Comparison of ENCODE assay signal across 17 mouse cellular contexts in genomic region chr8:106637446-106637845, GRCm38 (mm10). TPM values are rescaled to one million over a fixed set of nuclear protein-coding genes. Genes with fewer than 3 reads are reported as not detected.
A peak's percentile ranks its signal among the peaks of the same experiment; 100 is the strongest.
DNase-seq lines count a peak whose midpoint lies in the region; ATAC-seq and TF ChIP-seq lines count a peak whose summit lies in the region.
"Had no signal": no experiment of that assay in that cellular context is flagged by ENCODE, and none has a peak within 500 bp of the region (broad histone marks: within the 10 kb centered on the region; RNA-seq: fewer than 3 reads in every experiment).

No protein-coding gene starts in this region.

- no peak for TF ChIP-seq CTCF in layer of hippocampus, adult 2 months (conservative IDR thresholded peaks at IDR 0.05)

- H3K4me2 ChIP-seq in embryonic facial prominence, embryonic 13.5 days, result no peak overlapping the region
- no peak overlapping the region for H3K4me2 ChIP-seq in kidney, embryonic 15.5 days
- H3K4me2 ChIP-seq in limb, embryonic 12.5 days, result no peak overlapping the region
- H3K4me2 ChIP-seq: heart, embryonic 13.5 days; limb, embryonic 15.5 days; neural tube, embryonic 12.5 days had no signal

- no peaks in the 10 kb centered on the region for H3K36me3 ChIP-seq in embryonic facial prominence, embryonic 13.5 days
- H3K36me3 ChIP-seq in embryonic facial prominence, embryonic 10.5 days (replicated peaks), result no peaks in the 10 kb centered on the region
- H3K36me3 ChIP-seq in kidney, embryonic 15.5 days, result no peaks in the 10 kb centered on the region
- no peaks in the 10 kb centered on the region for H3K36me3 ChIP-seq in limb, embryonic 12.5 days
- H3K36me3 ChIP-seq: heart, embryonic 13.5 days; limb, embryonic 15.5 days; neural tube, embryonic 12.5 days had no signal

- H3K27ac ChIP-seq in embryonic facial prominence, embryonic 13.5 days, result 0 out of 2 replicates have a peak overlapping the region, but pooled peaks have one; percentile 44
- no peak overlapping the region for H3K27ac ChIP-seq in embryonic facial prominence, embryonic 10.5 days (replicated peaks)
- peak overlapping the region; percentile 54 for H3K27ac ChIP-seq in kidney, embryonic 15.5 days
- peak overlapping the region; percentile 68 for H3K27ac ChIP-seq in limb, embryonic 12.5 days
- no peak overlapping the region for H3K27ac ChIP-seq in layer of hippocampus, adult 2 months
- H3K27ac ChIP-seq: heart, embryonic 13.5 days; limb, embryonic 15.5 days; neural tube, embryonic 12.5 days had no signal

- WGBS in embryonic facial prominence, embryonic 13.5 days, result 84% methylated on average over 4 of the region's 4 CpGs
- WGBS in embryonic facial prominence, embryonic 10.5 days, result 82% methylated on average over 4 of the region's 4 CpGs
- WGBS in kidney, embryonic 15.5 days, result 71% methylated on average over 4 of the region's 4 CpGs
- WGBS in limb, embryonic 12.5 days, result 89% methylated on average over 4 of the region's 4 CpGs

- ATAC-seq in embryonic facial prominence, embryonic 13.5 days (ENCODE audit: insufficient number of reproducible peaks, insufficient read depth, low FRiP score, low TSS enrichment, low read depth), result no peak
- ATAC-seq in kidney, embryonic 15.5 days (replicated peaks; ENCODE audit: low FRiP score), result no peak
- ATAC-seq in limb, embryonic 12.5 days (ENCODE audit: insufficient number of reproducible peaks, insufficient read depth, low FRiP score, low TSS enrichment, low read depth), result no peak
- ATAC-seq in inflammation-experienced regulatory T-cells, adult 6 months, result no peak

- DNase-seq in embryonic facial prominence, embryonic 10.5 days (ENCODE audit: low spot score), result no peak
- DNase-seq in kidney, postnatal 14 days, result no peak
- peak; percentile 59 for DNase-seq in ES-CJ7 (ENCODE audit: low read depth, low spot score)
- DNase-seq in layer of hippocampus, adult 2 months (ENCODE audit: low spot score in 2 of 2), result no peak
- DNase-seq: adrenal gland, postnatal 14 days; cerebellum, postnatal 14 days; gastrocnemius, postnatal 36 days; kidney, postnatal 36 days; lung, adult 18-20 months; midbrain, embryonic 14.5 days had no signal

- H3K9ac ChIP-seq in embryonic facial prominence, embryonic 13.5 days, result no peak overlapping the region
- H3K9ac ChIP-seq in kidney, embryonic 15.5 days, result no peak overlapping the region
- no peak overlapping the region for H3K9ac ChIP-seq in limb, embryonic 12.5 days (replicated peaks)
- H3K9ac ChIP-seq: heart, embryonic 13.5 days; limb, embryonic 15.5 days; neural tube, embryonic 12.5 days had no signal

- H3K4me1 ChIP-seq in embryonic facial prominence, embryonic 13.5 days, result peaks cover 30% of the 10 kb centered on the region
- H3K4me1 ChIP-seq in embryonic facial prominence, embryonic 10.5 days, result peaks cover 42% of the 10 kb centered on the region
- H3K4me1 ChIP-seq in kidney, embryonic 15.5 days, result peaks cover 51% of the 10 kb centered on the region
- peaks cover 9% of the 10 kb centered on the region for H3K4me1 ChIP-seq in limb, embryonic 12.5 days (replicated peaks)
- H3K4me1 ChIP-seq: heart, embryonic 13.5 days; neural tube, embryonic 12.5 days had no signal

- no peaks in the 10 kb centered on the region for H3K27me3 ChIP-seq in embryonic facial prominence, embryonic 13.5 days
- no peaks in the 10 kb centered on the region; the same call in 1 of the 2 replicates for H3K27me3 ChIP-seq in embryonic facial prominence, embryonic 10.5 days (replicated peaks; ENCODE audit: low read depth, poor library complexity, severe bottlenecking)
- no peaks in the 10 kb centered on the region for H3K27me3 ChIP-seq in kidney, embryonic 15.5 days
- no peaks in the 10 kb centered on the region for H3K27me3 ChIP-seq in limb, embryonic 12.5 days
- H3K27me3 ChIP-seq: heart, embryonic 13.5 days; limb, embryonic 15.5 days; neural tube, embryonic 12.5 days had no signal

- H3K4me3 ChIP-seq in embryonic facial prominence, embryonic 13.5 days, result no peak overlapping the region
- H3K4me3 ChIP-seq in embryonic facial prominence, embryonic 10.5 days, result no peak overlapping the region
- H3K4me3 ChIP-seq in kidney, embryonic 15.5 days (replicated peaks), result no peak overlapping the region
- H3K4me3 ChIP-seq in limb, embryonic 12.5 days (replicated peaks), result no peak overlapping the region
- H3K4me3 ChIP-seq in layer of hippocampus, adult 2 months, result no peak overlapping the region
- H3K4me3 ChIP-seq: heart, embryonic 13.5 days; limb, embryonic 15.5 days; neural tube, embryonic 12.5 days had no signal

- H3K9me3 ChIP-seq in embryonic facial prominence, embryonic 13.5 days, result no peaks in the 10 kb centered on the region
- no peaks in the 10 kb centered on the region for H3K9me3 ChIP-seq in embryonic facial prominence, embryonic 10.5 days
- no peaks in the 10 kb centered on the region for H3K9me3 ChIP-seq in kidney, embryonic 15.5 days (replicated peaks)
- H3K9me3 ChIP-seq in limb, embryonic 12.5 days, result no peaks in the 10 kb centered on the region
- H3K9me3 ChIP-seq: heart, embryonic 13.5 days; limb, embryonic 15.5 days; neural tube, embryonic 12.5 days had no signal

RNA-seq across cellular contexts. Expression of gene Cdh1, which starts 34.3 kb away (rescaled TPM):
- polyA plus RNA-seq in embryonic facial prominence, embryonic 13.5 days (2015; fragmentation: Nextera tagmentation; extraction: Ambion mirVana), result 37.9 and 44.5 TPM in 2 replicates
- polyA plus RNA-seq in embryonic facial prominence, embryonic 10.5 days (2016; fragmentation: Nextera tagmentation; extraction: Ambion mirVana), result 22.1 and 24.4 TPM in 2 replicates
- 80.8 and 81.7 TPM in 2 replicates for polyA plus RNA-seq in kidney, embryonic 15.5 days (2015; fragmentation: Nextera tagmentation; extraction: Ambion mirVana)
- polyA plus RNA-seq in limb, embryonic 12.5 days (2016; fragmentation: Nextera tagmentation; extraction: Ambion mirVana), result 13.5 and 15.3 TPM in 2 replicates
- under 1 TPM; 0.37 to 0.54 TPM for total RNA-seq in layer of hippocampus, adult 2 months (2021)
- polyA plus RNA-seq in inflammation-experienced regulatory T-cells, adult 6 months (2017; shearing (Covaris generic)), result 1 to 10 TPM in 2 of 3 experiments, under 1 TPM in 1; 0.26 to 2.4 (median 1.1) TPM

RNA-seq across cellular contexts. Expression of gene Tango6, which starts 45.4 kb away (rescaled TPM):
- polyA plus RNA-seq in embryonic facial prominence, embryonic 13.5 days (2015; fragmentation: Nextera tagmentation; extraction: Ambion mirVana), result 11.3 and 11.5 TPM in 2 replicates
- 16.3 and 16.8 TPM in 2 replicates for polyA plus RNA-seq in embryonic facial prominence, embryonic 10.5 days (2016; fragmentation: Nextera tagmentation; extraction: Ambion mirVana)
- 11.6 and 12.3 TPM in 2 replicates for polyA plus RNA-seq in kidney, embryonic 15.5 days (2015; fragmentation: Nextera tagmentation; extraction: Ambion mirVana)
- 12.8 and 13.3 TPM in 2 replicates for polyA plus RNA-seq in limb, embryonic 12.5 days (2016; fragmentation: Nextera tagmentation; extraction: Ambion mirVana)
- total RNA-seq in layer of hippocampus, adult 2 months (2021), result 1 to 10 TPM; 6.7 to 6.9 TPM
- 1 to 10 TPM; 2.7 to 9.7 (median 7.2) TPM for polyA plus RNA-seq in inflammation-experienced regulatory T-cells, adult 6 months (2017; shearing (Covaris generic))

Comparison
In these comparisons a context has a peak if more than half of its experiments do, and no peak if none do; other contexts are left out.
1. H3K27ac ChIP-seq: peak in embryonic facial prominence, embryonic 13.5 days (single experiment), kidney, embryonic 15.5 days (single experiment) and limb, embryonic 12.5 days (single experiment); none in embryonic facial prominence, embryonic 10.5 days (single experiment) and layer of hippocampus, adult 2 months (single experiment).